Mouse (Mus musculus) spleen, adult 2 months (tissue): ENCODE results near the gene Ddx17. TPM values are rescaled to one million over a fixed set of nuclear protein-coding genes. Genes with fewer than 3 reads are reported as not detected.

Source experiments
- DNase-seq, 2 experiments: peaks; one replicate each; pipeline versions ENCODE4 v3.0.0 to v3.0.0-alpha.2; 2012 to 2021; ENCODE audit warnings: low spot score in 2 of 2, low read depth in 1 of 2
- H3K27ac ChIP-seq: fragments of 200-500 bp; 2 replicates; pipeline ENCODE4 v1.5.1; 2012; ENCODE audit warnings: low read length, inconsistent platforms; ENCODE audit not compliant: insufficient read depth
- H3K27me3 ChIP-seq: fragments of 200-500 bp; 2 replicates; pipeline ENCODE4 v1.6.1; 2012; ENCODE audit warnings: mild to moderate bottlenecking, moderate library complexity, low read length, inconsistent platforms; ENCODE audit not compliant: control insufficient read depth, insufficient read depth
- H3K36me3 ChIP-seq: fragments of 200-500 bp; 2 replicates; pipeline ENCODE4 v1.6.1; 2012; ENCODE audit warnings: mild to moderate bottlenecking, low read length, inconsistent platforms; ENCODE audit not compliant: control insufficient read depth, insufficient read depth
- H3K4me1 ChIP-seq: fragments of 200-500 bp; 2 replicates; pipeline ENCODE4 v1.6.1; 2011; ENCODE audit warnings: inconsistent platforms; ENCODE audit not compliant: control insufficient read depth, insufficient read depth, insufficient read length
- H3K4me3 ChIP-seq: fragments of 200-500 bp; 2 replicates; pipeline ENCODE4 v1.5.1; 2011; ENCODE audit warnings: mild to moderate bottlenecking, inconsistent platforms; ENCODE audit not compliant: insufficient read depth, insufficient read length; ENCODE audit errors: extremely low read depth
- CTCF ChIP-seq: fragments of 200-500 bp; IDR thresholded peaks from 2 replicates; pipeline ENCODE4 v1.5.1; 2011; ENCODE audit warnings: mild to moderate bottlenecking, inconsistent platforms; ENCODE audit not compliant: insufficient read depth, insufficient read length, insufficient replicate concordance; ENCODE audit errors: extremely low read depth
- POLR2A ChIP-seq: fragments of 200-500 bp; IDR thresholded peaks from 2 replicates; pipeline ENCODE4 v1.6.1; 2011; ENCODE audit warnings: low read depth, low read length, inconsistent platforms
- WGBS: fragments of 180-500 bp; shearing (Covaris S2); methylation state at CpG from one replicate; pipeline ENCODE4 v1.1.7; 2018; 5-methylcytosine and 5-hydroxymethylcytosine counted together
- polyA plus RNA-seq: library from polyadenylated mRNA; depleted of rRNA; stranded (reverse); fragments of >200 nt; gene quantifications from 2 replicates; pipeline ENCODE4 v1.2.3, GENCODE M21; 2012

The Ddx17 gene
- polyA plus RNA-seq, 1 experiment, result 158 TPM

GRCm38 (mm10) chr15:79510425-79510824 is 36.1 kb downstream of the Ddx17 start:
- Histone ChIP-seq H3K27me3 (peaks cover 30% of the 10 kb centered on the region), H3K36me3 (no peaks in the 10 kb centered on the region), H3K4me1 (peaks cover 2% of the 10 kb centered on the region; the same call in 1 of the 2 replicates), H3K27ac (no peak overlapping the region), H3K4me3 (no peak overlapping the region)
- TF ChIP-seq CTCF (no peak), POLR2A (no peak)
- DNase-seq, result no peak
- 82% methylated on average over 7 of the region's 7 CpGs for WGBS

- 31% methylated on average over 6 of the region's 6 CpGs for WGBS
- peaks cover 34% of the 10 kb centered on the region for H3K27me3 ChIP-seq
- H3K4me3 ChIP-seq, result no peak overlapping the region
- no peak overlapping the region for H3K27ac ChIP-seq
- peaks cover 6% of the 10 kb centered on the region; the same call in 1 of the 2 replicates for H3K4me1 ChIP-seq
- DNase-seq, result no peak
- TF ChIP-seq CTCF (no peak), POLR2A (no peak)
- no peaks in the 10 kb centered on the region for H3K36me3 ChIP-seq
Observed at GRCm38 (mm10) chr15:79509998-79510397, 36.5 kb downstream of the Ddx17 start.

GRCm38 (mm10) chr15:79507055-79507828 is 39.3 kb downstream of the Ddx17 start:
- peaks cover 6% of the 10 kb centered on the region; the same call in 1 of the 2 replicates for H3K4me1 ChIP-seq
- no peaks in the 10 kb centered on the region for H3K36me3 ChIP-seq
- H3K4me3 ChIP-seq, result no peak overlapping the region
- no peak for TF ChIP-seq CTCF
- TF ChIP-seq POLR2A, result no peak
- no peak for DNase-seq
- peaks cover 34% of the 10 kb centered on the region for H3K27me3 ChIP-seq
- no peak overlapping the region for H3K27ac ChIP-seq
- WGBS, result 67% methylated on average over 31 of the region's 31 CpGs

- 35% methylated on average over 7 of the region's 7 CpGs for WGBS
- no peak for DNase-seq
- H3K36me3 ChIP-seq, result no peaks in the 10 kb centered on the region
- TF ChIP-seq CTCF, result no peak
- no peak overlapping the region for H3K27ac ChIP-seq
- no peak overlapping the region for H3K4me3 ChIP-seq
- H3K4me1 ChIP-seq, result peaks cover 6% of the 10 kb centered on the region; the same call in 1 of the 2 replicates
- peaks cover 30% of the 10 kb centered on the region for H3K27me3 ChIP-seq
Observed at GRCm38 (mm10) chr15:79506460-79506859, 40.1 kb downstream of the Ddx17 start.

GRCm38 (mm10) chr15:79505616-79506283 is 40.8 kb downstream of the Ddx17 start:
- Histone ChIP-seq H3K27me3 (peaks cover 27% of the 10 kb centered on the region), H3K36me3 (no peaks in the 10 kb centered on the region), H3K4me3 (peak overlapping the region; percentile 26; the same call in 1 of the 2 replicates), H3K4me1 (peaks cover 6% of the 10 kb centered on the region; the same call in 1 of the 2 replicates), H3K27ac (no peak overlapping the region)
- WGBS, result 1% methylated on average over 48 of the region's 71 CpGs
- DNase-seq, result no peak
- TF ChIP-seq CTCF, result no peak
- TF ChIP-seq POLR2A, result no peak

- H3K27ac ChIP-seq, result no peak within 1 kb of the TSS
- H3K36me3 ChIP-seq, result no peaks in the 10 kb centered on the region
- TF ChIP-seq CTCF (no peak), POLR2A (no peak)
- DNase-seq, result no peak
- H3K4me1 ChIP-seq, result peaks cover 6% of the 10 kb centered on the region; the same call in 1 of the 2 replicates
- peaks cover 25% of the 10 kb centered on the region for H3K27me3 ChIP-seq
- 4% methylated on average over 60 of the region's 60 CpGs for WGBS
- H3K4me3 ChIP-seq, result peak within 1 kb of the TSS; percentile 26; the same call in 1 of the 2 replicates
Observed at GRCm38 (mm10) chr15:79504707-79505452, 41.7 kb downstream of the Ddx17 start, which contains the start of gene Kcnj4. Kcnj4 (minus strand) TSS chr15:79505241.
